Mouse (Mus musculus): Measurements from ENCODE around the gene Mrpl9.

The Mrpl9 gene

GRCm38 (mm10) chr3:94477981-94478422 is 34.9 kb downstream of the Mrpl9 start, which contains the start of gene Celf3:
Gene Celf3, plus strand, starts transcription at chr3:94478295.
- DNase-seq (ENCODE audit: low read depth, low spot score), result no peak
- peaks cover 1% of the 10 kb centered on the region; the same call in 1 of the 2 replicates for H3K27me3 ChIP-seq (ENCODE audit: control insufficient read depth, insufficient read depth, low read length, poor library complexity, severe bottlenecking)
- no peaks in the 10 kb centered on the region for H3K36me3 ChIP-seq (ENCODE audit: control insufficient read depth, insufficient read depth, low read length, poor library complexity, severe bottlenecking)

GRCm38 (mm10) chr3:94478591-94479169 is 35.6 kb downstream of the Mrpl9 start:
- Histone ChIP-seq H3K27me3 (ENCODE audit: control insufficient read depth, insufficient read depth, low read length, poor library complexity, severe bottlenecking) (peaks cover 1% of the 10 kb centered on the region; the same call in 1 of the 2 replicates), H3K36me3 (ENCODE audit: control insufficient read depth, insufficient read depth, low read length, poor library complexity, severe bottlenecking) (no peaks in the 10 kb centered on the region)
- DNase-seq (ENCODE audit: low read depth, low spot score), result no peak

GRCm38 (mm10) chr3:94479564-94479963 is 36.4 kb downstream of the Mrpl9 start:
- no peak for DNase-seq (ENCODE audit: low read depth, low spot score)
- no peaks in the 10 kb centered on the region for H3K36me3 ChIP-seq (ENCODE audit: control insufficient read depth, insufficient read depth, low read length, poor library complexity, severe bottlenecking)
- H3K27me3 ChIP-seq (ENCODE audit: control insufficient read depth, insufficient read depth, low read length, poor library complexity, severe bottlenecking), result peaks cover 1% of the 10 kb centered on the region; the same call in 1 of the 2 replicates

GRCm38 (mm10) chr3:94480291-94480884 is 37.3 kb downstream of the Mrpl9 start, which contains the start of gene Riiad1:
Gene Riiad1, minus strand, starts transcription at chr3:94480341.
- Histone ChIP-seq H3K27me3 (ENCODE audit: control insufficient read depth, insufficient read depth, low read length, poor library complexity, severe bottlenecking) (peaks cover 1% of the 10 kb centered on the region; the same call in 1 of the 2 replicates), H3K36me3 (ENCODE audit: control insufficient read depth, insufficient read depth, low read length, poor library complexity, severe bottlenecking) (no peaks in the 10 kb centered on the region)
- no peak for DNase-seq (ENCODE audit: low read depth, low spot score)

- no peak for DNase-seq (ENCODE audit: low read depth, low spot score)
- peaks cover 1% of the 10 kb centered on the region; the same call in 1 of the 2 replicates for H3K27me3 ChIP-seq (ENCODE audit: control insufficient read depth, insufficient read depth, low read length, poor library complexity, severe bottlenecking)
- H3K36me3 ChIP-seq (ENCODE audit: control insufficient read depth, insufficient read depth, low read length, poor library complexity, severe bottlenecking), result no peaks in the 10 kb centered on the region
These were observed 38.3 kb downstream of the Mrpl9 start for GRCm38 (mm10) chr3:94481429-94481828.

GRCm38 (mm10) chr3:94482764-94483385 is 39.8 kb downstream of the Mrpl9 start:
- DNase-seq (ENCODE audit: low read depth, low spot score), result peak; percentile 12
- no peaks in the 10 kb centered on the region for H3K36me3 ChIP-seq (ENCODE audit: control insufficient read depth, insufficient read depth, low read length, poor library complexity, severe bottlenecking)

GRCm38 (mm10) chr3:94483790-94484439 is 40.8 kb downstream of the Mrpl9 start:
- no peaks in the 10 kb centered on the region for H3K36me3 ChIP-seq (ENCODE audit: control insufficient read depth, insufficient read depth, low read length, poor library complexity, severe bottlenecking)
- peak; percentile 16 for DNase-seq (ENCODE audit: low read depth, low spot score)
- peaks cover 1% of the 10 kb centered on the region; the same call in 1 of the 2 replicates for H3K27me3 ChIP-seq (ENCODE audit: control insufficient read depth, insufficient read depth, low read length, poor library complexity, severe bottlenecking)

More at GRCm38 (mm10) chr3:94482764-94483385, 39.8 kb downstream of the Mrpl9 start:
- H3K27me3 ChIP-seq (ENCODE audit: control insufficient read depth, insufficient read depth, low read length, poor library complexity, severe bottlenecking), result peaks cover 1% of the 10 kb centered on the region; the same call in 1 of the 2 replicates

GRCm38 (mm10) chr3:94485922-94486321 is 42.8 kb downstream of the Mrpl9 start:
- no peak for DNase-seq (ENCODE audit: low read depth, low spot score)
- peaks cover 1% of the 10 kb centered on the region; the same call in 1 of the 2 replicates for H3K27me3 ChIP-seq (ENCODE audit: control insufficient read depth, insufficient read depth, low read length, poor library complexity, severe bottlenecking)
- H3K36me3 ChIP-seq (ENCODE audit: control insufficient read depth, insufficient read depth, low read length, poor library complexity, severe bottlenecking), result no peaks in the 10 kb centered on the region

- Histone ChIP-seq H3K36me3 (ENCODE audit: control insufficient read depth, insufficient read depth, low read length, poor library complexity, severe bottlenecking) (no peaks in the 10 kb centered on the region), H3K27me3 (ENCODE audit: control insufficient read depth, insufficient read depth, low read length, poor library complexity, severe bottlenecking) (no peaks in the 10 kb centered on the region)
- no peak for DNase-seq (ENCODE audit: low read depth, low spot score)
These were observed 44.5 kb downstream of the Mrpl9 start for GRCm38 (mm10) chr3:94487581-94487980.

GRCm38 (mm10) chr3:94497162-94497561 is 54.0 kb downstream of the Mrpl9 start:
- Histone ChIP-seq H3K36me3 (ENCODE audit: control insufficient read depth, insufficient read depth, low read length, poor library complexity, severe bottlenecking) (peaks cover 2% of the 10 kb centered on the region), H3K27me3 (ENCODE audit: control insufficient read depth, insufficient read depth, low read length, poor library complexity, severe bottlenecking) (no peaks in the 10 kb centered on the region)
- no peak for DNase-seq (ENCODE audit: low read depth, low spot score)

Measured in splenic B cell, adult 2 months (primary cell).